Mouse (Mus musculus) heart, postnatal 0 days (tissue): Measurements from ENCODE around the gene Ell. TPM values are rescaled to one million over a fixed set of nuclear protein-coding genes. Genes with fewer than 3 reads are reported as not detected.

ENCODE experiments used
- ATAC-seq: fragments of 200-750 bp; cut with Nextera tagmentation; 2 replicates; pipeline ENCODE4 v1.8.0; 2017; ENCODE audit warnings: low read depth, moderate number of reproducible peaks, moderate library complexity; ENCODE audit not compliant: insufficient read depth
- DNase-seq: peaks from one replicate; pipeline ENCODE4 v3.0.0-alpha.2; 2016; ENCODE audit warnings: low spot score
- H3K27ac ChIP-seq: fragments of 300-500 bp; sonication (generic); 2 replicates; pipeline ENCODE4 v1.5.1; 2014; ENCODE audit warnings: low read depth, mild to moderate bottlenecking
- H3K27me3 ChIP-seq: fragments of 300-500 bp; sonication (generic); 2 replicates; pipeline ENCODE4 v1.6.1; 2014; ENCODE audit warnings: low read length, mixed read lengths; ENCODE audit not compliant: control insufficient read depth, insufficient read depth
- H3K36me3 ChIP-seq: fragments of 300-500 bp; sonication (generic); replicated peaks from 2 replicates; pipeline ENCODE4 v1.6.1; 2014; ENCODE audit warnings: low read length, mixed read lengths; ENCODE audit not compliant: control insufficient read depth, insufficient read depth
- H3K4me1 ChIP-seq: fragments of 300-500 bp; sonication (generic); 2 replicates; pipeline ENCODE4 v1.6.1; 2014; ENCODE audit warnings: antibody characterized with exemption; ENCODE audit not compliant: control insufficient read depth, insufficient read depth
- H3K4me2 ChIP-seq: fragments of 300-500 bp; sonication (generic); 2 replicates; pipeline ENCODE4 v1.6.1; 2014; ENCODE audit warnings: low read depth, mild to moderate bottlenecking, low read length, moderate library complexity
- H3K4me3 ChIP-seq: fragments of 300-500 bp; sonication (generic); 2 replicates; pipeline ENCODE4 v1.5.1; 2014; ENCODE audit warnings: low read depth, low read length
- H3K9ac ChIP-seq: fragments of 300-500 bp; sonication (generic); replicated peaks from 2 replicates; pipeline ENCODE4 v1.6.1; 2014; ENCODE audit warnings: low read depth, low read length, mixed read lengths
- H3K9me3 ChIP-seq: fragments of 300-500 bp; sonication (generic); replicated peaks from 2 replicates; pipeline ENCODE4 v1.6.1; 2016; ENCODE audit warnings: low read length; ENCODE audit not compliant: control insufficient read depth
- CTCF ChIP-seq: IDR thresholded peaks from 2 replicates; pipeline ENCODE4 v1.5.1; 2016; ENCODE audit warnings: antibody characterized with exemption, control low read depth, low read depth
- EP300 ChIP-seq: IDR thresholded peaks from 2 replicates; pipeline ENCODE4 v1.6.1; 2016; ENCODE audit warnings: antibody characterized with exemption, low read depth
- WGBS: fragments of 180-500 bp; shearing (Covaris S2); extraction: QIAGEN DNeasy Blood & Tissue Kit; methylation state at CpG from one replicate; pipeline ENCODE4 v1.1.7; 2014; 5-methylcytosine and 5-hydroxymethylcytosine counted together
- polyA plus RNA-seq: library from polyadenylated mRNA; unstranded; fragments of >200 nt; fragmentation: Nextera tagmentation; extraction: Ambion mirVana; gene quantifications from 2 replicates; pipeline ENCODE4 v1.2.1, GENCODE M21; 2015
- total RNA-seq: library from RNA; depleted of rRNA; stranded (reverse); fragments of >200 nt; gene quantifications from 2 replicates; pipeline ENCODE4 v1.2.3, GENCODE M21; 2014; ENCODE audit warnings: low replicate concordance

Ell gene
- total and polyA plus RNA-seq, 2 experiments from 2014 or later = 7.3 to 9.1 TPM

- Histone ChIP-seq H3K9me3 (no peaks in the 10 kb centered on the region), H3K36me3 (no peaks in the 10 kb centered on the region), H3K4me1 (0 out of 2 replicates have a peak, but pooled peaks cover 2% of the 10 kb centered on the region), H3K27ac (no peak overlapping the region), H3K27me3 (0 out of 2 replicates have a peak, but pooled peaks cover 4% of the 10 kb centered on the region), H3K9ac (no peak overlapping the region), H3K4me2 (no peak overlapping the region), H3K4me3 (no peak overlapping the region)
- no peak for ATAC-seq
- WGBS = 11% methylated on average over 5 of the region's 5 CpGs
- DNase-seq = no peak
- TF ChIP-seq CTCF = peak; percentile 62
- no peak for TF ChIP-seq EP300
Measured at GRCm38 (mm10) chr8:70625104-70625503, 85.8 kb downstream of the Ell start.

- H3K36me3 ChIP-seq = no peaks in the 10 kb centered on the region
- no peak for TF ChIP-seq CTCF
- TF ChIP-seq EP300 = no peak
- no peak overlapping the region for H3K9ac ChIP-seq
- WGBS = 74% methylated on average over 5 of the region's 5 CpGs
- H3K9me3 ChIP-seq = no peaks in the 10 kb centered on the region
- ATAC-seq = no peak
- no peak overlapping the region for H3K27ac ChIP-seq
- no peak for DNase-seq
- no peak overlapping the region for H3K4me2 ChIP-seq
- H3K27me3 ChIP-seq = no peaks in the 10 kb centered on the region
- H3K4me3 ChIP-seq = no peak overlapping the region
- H3K4me1 ChIP-seq = peaks cover 14% of the 10 kb centered on the region
Measured at GRCm38 (mm10) chr8:70627041-70627440, 87.8 kb downstream of the Ell start.

- H3K4me2 ChIP-seq = peak overlapping the region; percentile 62
- no peak overlapping the region for H3K9ac ChIP-seq
- peak overlapping the region; percentile 46 for H3K4me3 ChIP-seq
- DNase-seq (no peak), ATAC-seq (no peak)
- no peaks in the 10 kb centered on the region for H3K9me3 ChIP-seq
- 59% methylated on average over 7 of the region's 7 CpGs for WGBS
- no peak for TF ChIP-seq CTCF
- no peak for TF ChIP-seq EP300
- peak overlapping the region; percentile 63; the same call in 1 of the 2 replicates for H3K27ac ChIP-seq
- no peaks in the 10 kb centered on the region for H3K36me3 ChIP-seq
- peaks cover 25% of the 10 kb centered on the region for H3K4me1 ChIP-seq
- H3K27me3 ChIP-seq = no peaks in the 10 kb centered on the region
Measured at GRCm38 (mm10) chr8:70628986-70629490, 89.8 kb downstream of the Ell start.

GRCm38 (mm10) chr8:70629574-70630531 lies 90.6 kb downstream of the Ell start:
- peak overlapping the region; percentile 62 for H3K4me2 ChIP-seq
- peak overlapping the region; percentile 16; the same call in 1 of the 2 replicates for H3K9ac ChIP-seq
- peak overlapping the region; percentile 46 for H3K4me3 ChIP-seq
- H3K9me3 ChIP-seq = no peaks in the 10 kb centered on the region
- H3K27ac ChIP-seq = peak overlapping the region; percentile 63
- no peaks in the 10 kb centered on the region for H3K36me3 ChIP-seq
- peak; percentile 100 for TF ChIP-seq CTCF
- peak; percentile 76 for TF ChIP-seq EP300
- H3K4me1 ChIP-seq = peaks cover 33% of the 10 kb centered on the region
- ATAC-seq = peak; percentile 82
- peak; percentile 81 for DNase-seq
- WGBS = 2% methylated on average over 60 of the region's 60 CpGs
- no peaks in the 10 kb centered on the region for H3K27me3 ChIP-seq

- Histone ChIP-seq H3K9ac (no peak overlapping the region; the same call in 1 of the 2 replicates), H3K9me3 (no peaks in the 10 kb centered on the region), H3K4me3 (0 out of 2 replicates have a peak overlapping the region, but pooled peaks have one; percentile 3), H3K27me3 (no peaks in the 10 kb centered on the region), H3K4me1 (peaks cover 35% of the 10 kb centered on the region), H3K36me3 (no peaks in the 10 kb centered on the region), H3K4me2 (peak overlapping the region; percentile 5), H3K27ac (peak overlapping the region; percentile 62; the same call in 1 of the 2 replicates)
- peak; percentile 19 for ATAC-seq
- WGBS = 15% methylated on average over 22 of the region's 22 CpGs
- peak; percentile 45 for DNase-seq
- TF ChIP-seq CTCF (no peak), EP300 (no peak)
Measured at GRCm38 (mm10) chr8:70630532-70631381, 91.5 kb downstream of the Ell start.
